In the genomic region with DNA sequence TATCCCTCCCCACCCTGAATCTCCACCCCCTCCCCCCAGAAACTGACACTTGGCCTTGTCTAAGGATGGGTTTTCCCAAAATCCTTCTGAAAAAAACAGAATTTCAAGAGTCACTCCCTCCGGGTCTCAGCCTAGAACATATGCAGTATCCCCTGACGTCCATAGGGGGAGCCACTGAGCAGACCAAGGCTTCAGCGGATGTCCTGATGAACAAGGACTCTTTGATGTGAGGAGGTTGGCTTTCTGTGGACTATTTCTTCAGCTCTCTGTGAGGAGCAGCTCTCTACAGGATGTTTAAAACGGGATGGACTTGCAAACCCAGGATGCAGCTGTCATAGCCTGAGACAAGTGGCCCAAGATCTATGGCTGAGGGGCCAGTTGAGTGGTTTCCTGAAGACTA, we compare ENCODE assay signal across 8 mouse cellular contexts. TPM values are rescaled to one million over a fixed set of nuclear protein-coding genes. Genes with fewer than 3 reads are reported as not detected.
DNase-seq lines count a peak whose midpoint lies in the region; ATAC-seq and TF ChIP-seq lines count a peak whose summit lies in the region.
"Had no signal": no experiment of that assay in that cellular context is flagged by ENCODE, and none has a peak within 500 bp of the region (broad histone marks: within the 10 kb centered on the region; RNA-seq: fewer than 3 reads in every experiment).

No protein-coding gene starts in this region.

- no peaks in the 10 kb centered on the region for H3K4me1 ChIP-seq in bone marrow, adult 2 months (ENCODE audit: control insufficient read depth, insufficient read depth, low read length)
- peaks cover 5% of the 10 kb centered on the region for H3K4me1 ChIP-seq in hindbrain, postnatal 0 days (ENCODE audit: insufficient read depth, low read length)
- H3K4me1 ChIP-seq in heart, embryonic 12.5 days (replicated peaks): peaks cover 19% of the 10 kb centered on the region

- H3K27me3 ChIP-seq in hindbrain, postnatal 0 days (ENCODE audit: insufficient read depth, low read length): no peaks in the 10 kb centered on the region
- peaks cover 23% of the 10 kb centered on the region for H3K27me3 ChIP-seq in heart, embryonic 12.5 days (replicated peaks)

- 19% methylated on average over 4 of the region's 4 CpGs for WGBS in bone marrow, adult 2 months
- WGBS in hindbrain, postnatal 0 days: 37% methylated on average over 4 of the region's 4 CpGs
- WGBS in heart, embryonic 12.5 days: 21% methylated on average over 4 of the region's 4 CpGs

- TF ChIP-seq POLR2A in bone marrow, adult 2 months (IDR thresholded peaks at IDR 0.05; ENCODE audit: borderline replicate concordance, control insufficient read depth, low read depth, low read length): no peak

- H3K9ac ChIP-seq in hindbrain, postnatal 0 days (replicated peaks; ENCODE audit: low read length): no peak overlapping the region
- no peak overlapping the region for H3K9ac ChIP-seq in heart, embryonic 12.5 days
- H3K9ac ChIP-seq: embryonic facial prominence, embryonic 13.5 days had no signal

- no peak overlapping the region for H3K27ac ChIP-seq in bone marrow, adult 2 months (ENCODE audit: control insufficient read depth, insufficient read depth, low read depth, low read length, poor library complexity)
- H3K27ac ChIP-seq in hindbrain, postnatal 0 days: no peak overlapping the region
- no peak overlapping the region for H3K27ac ChIP-seq in heart, embryonic 12.5 days (ENCODE audit: poor library complexity, severe bottlenecking)
- H3K27ac ChIP-seq: embryonic facial prominence, embryonic 13.5 days had no signal

- peak; percentile 62 for TF ChIP-seq CTCF in bone marrow, adult 2 months (IDR thresholded peaks at IDR 0.05; ENCODE audit: control insufficient read depth, insufficient read depth, low read length)
- TF ChIP-seq CTCF in hindbrain, postnatal 0 days (IDR thresholded peaks at IDR 0.05; ENCODE audit: low read depth): peak; percentile 82

- peak; percentile 21 to 76 for DNase-seq in left cerebral cortex, postnatal 14 days (ENCODE audit: low spot score in 2 of 2)
- DNase-seq in left cerebral cortex, postnatal 4 days: no peak
- peak; percentile 66 for DNase-seq in hindbrain, postnatal 0 days (ENCODE audit: low spot score)
- DNase-seq in naive thymus-derived CD4-positive, alpha-beta T cell, adult 2 months (ENCODE audit: low read depth): peak; percentile 46
- no peak for DNase-seq in urinary bladder, adult 2 months (ENCODE audit: low spot score)

- H3K4me3 ChIP-seq in bone marrow, adult 2 months (replicated peaks; ENCODE audit: control insufficient read depth, low read depth, low read length): no peak overlapping the region
- H3K4me3 ChIP-seq in hindbrain, postnatal 0 days (ENCODE audit: low read length): no peak overlapping the region
- no peak overlapping the region for H3K4me3 ChIP-seq in heart, embryonic 12.5 days
- H3K4me3 ChIP-seq: embryonic facial prominence, embryonic 13.5 days had no signal

- no peaks in the 10 kb centered on the region for H3K36me3 ChIP-seq in hindbrain, postnatal 0 days (ENCODE audit: insufficient read depth, low read length)
- H3K36me3 ChIP-seq in heart, embryonic 12.5 days: no peaks in the 10 kb centered on the region
- H3K36me3 ChIP-seq: embryonic facial prominence, embryonic 13.5 days had no signal

- H3K4me2 ChIP-seq in hindbrain, postnatal 0 days (ENCODE audit: low read depth, low read length): no peak overlapping the region
- H3K4me2 ChIP-seq in heart, embryonic 12.5 days: no peak overlapping the region
- H3K4me2 ChIP-seq: embryonic facial prominence, embryonic 13.5 days had no signal

- intact Hi-C loops in left cerebral cortex, postnatal 14 days (cut with DNase I): no loop called here
- intact Hi-C loops in left cerebral cortex, postnatal 4 days (cut with DNase I): no loop called here

- no peaks in the 10 kb centered on the region for H3K9me3 ChIP-seq in hindbrain, postnatal 0 days (ENCODE audit: low read length)
- no peaks in the 10 kb centered on the region for H3K9me3 ChIP-seq in heart, embryonic 12.5 days (replicated peaks)
- H3K9me3 ChIP-seq: embryonic facial prominence, embryonic 13.5 days had no signal

- peak; percentile 43; the same call in 1 of the 2 replicates for ATAC-seq in hindbrain, postnatal 0 days
- no peak for ATAC-seq in heart, embryonic 12.5 days (ENCODE audit: insufficient number of reproducible peaks, low FRiP score)

RNA-seq across cellular contexts. Expression of a gene that starts 53.1 kb away (rescaled TPM):
- total RNA-seq in left cerebral cortex, postnatal 14 days (2021): 10 to 100 TPM; 28.1 to 34.6 TPM
- 10 to 100 TPM; 31.9 to 50.0 TPM for total RNA-seq in left cerebral cortex, postnatal 4 days (2021)
- not detected in 2 replicates for polyA plus RNA-seq in bone marrow, adult 2 months (2011; ENCODE audit: insufficient read depth, insufficient read length, low replicate concordance, missing spikeins)
- total RNA-seq in hindbrain, postnatal 0 days (2014; rRNA removed): 108 and 134 TPM in 2 replicates
- polyA plus RNA-seq in hindbrain, postnatal 0 days (2015; fragmentation: Nextera tagmentation; extraction: Ambion mirVana): 7.1 and 7.6 TPM in 2 replicates
- polyA plus RNA-seq in heart, embryonic 12.5 days (2016; fragmentation: Nextera tagmentation; extraction: Ambion mirVana): 5.9 and 6.2 TPM in 2 replicates
- 0.46 and 0.84 TPM in 2 replicates for polyA plus RNA-seq in urinary bladder, adult 2 months (2012; rRNA removed)

Comparison
In these comparisons a context has a peak if more than half of its experiments do, and no peak if none do; other contexts are left out.
1. DNase-seq: peak in left cerebral cortex, postnatal 14 days (2 of 2), hindbrain, postnatal 0 days (single experiment) and naive thymus-derived CD4-positive, alpha-beta T cell, adult 2 months (single experiment); none in left cerebral cortex, postnatal 4 days (single experiment) and urinary bladder, adult 2 months (single experiment).